Mouse (Mus musculus) MN1 (cell line): Measurements from ENCODE around the gene 2310007B03Rik.
A peak's percentile ranks its signal among the peaks of the same experiment; 100 is the strongest.

Experiments
- DNase-seq: peaks from one replicate; pipeline ENCODE4 v3.0.0-alpha.2; 2016; ENCODE audit warnings: low spot score

2310007B03Rik gene

GRCm38 (mm10) chr1:93101571-93102061, 59.1 kb downstream of the 2310007B03Rik start, which contains the start of gene Kif1a:
Gene Kif1a, minus strand, starts transcription at chr1:93101951.
- peak; percentile 84 for DNase-seq
